Mouse (Mus musculus) liver, postnatal 0 days (tissue): ENCODE results near the gene Donson.

Source experiments
- CTCF ChIP-seq: sonication (generic); IDR thresholded peaks from 2 replicates; pipeline ENCODE4 v1.5.1; 2016; ENCODE audit warnings: antibody characterized with exemption, low read depth
- EP300 ChIP-seq: IDR thresholded peaks from 2 replicates; pipeline ENCODE4 v1.6.1; 2016; ENCODE audit warnings: antibody characterized with exemption, low read depth, mild to moderate bottlenecking

GRCm38 (mm10) chr16:91710241-91710640 lies 21.7 kb upstream of the Donson start:
- TF ChIP-seq CTCF, result no peak
- no peak for TF ChIP-seq EP300
